Mouse (Mus musculus) heart, adult 2 months (tissue): ENCODE measurements around the gene Kcnip3. TPM values are rescaled to one million over a fixed set of nuclear protein-coding genes. Genes with fewer than 3 reads are reported as not detected.

Experiments
- DNase-seq, 2 experiments: peaks; one replicate each; pipeline ENCODE4 v3.0.0; 2021
- H3K27ac ChIP-seq: fragments of 200-600 bp; 2 replicates; pipeline ENCODE4 v1.8.1; 2022
- H3K27me3 ChIP-seq: fragments of 200-500 bp; 2 replicates; pipeline ENCODE4 v1.6.1; 2012; ENCODE audit warnings: mild to moderate bottlenecking, low read length, inconsistent platforms, mixed read lengths; ENCODE audit not compliant: control insufficient read depth, insufficient read depth
- H3K36me3 ChIP-seq: fragments of 200-500 bp; 2 replicates; pipeline ENCODE4 v1.6.1; 2012; ENCODE audit warnings: low read length, inconsistent platforms; ENCODE audit not compliant: control insufficient read depth, insufficient read depth
- H3K4me1 ChIP-seq: fragments of 200-500 bp; 2 replicates; pipeline ENCODE4 v1.6.1; 2011; ENCODE audit warnings: low read length; ENCODE audit not compliant: control insufficient read depth, insufficient read depth
- H3K4me3 ChIP-seq: fragments of 200-600 bp; 2 replicates; pipeline ENCODE4 v1.8.1; 2022
- H3K79me2 ChIP-seq: fragments of 200-500 bp; replicated peaks from 2 replicates; pipeline ENCODE4 v1.6.1; 2012; ENCODE audit warnings: mild to moderate bottlenecking, inconsistent platforms, low read length, moderate library complexity, mixed read lengths; ENCODE audit not compliant: control insufficient read depth, insufficient read depth
- H3K9ac ChIP-seq: fragments of 200-500 bp; 2 replicates; pipeline ENCODE4 v1.6.1; 2012; ENCODE audit warnings: low read depth, mild to moderate bottlenecking, control low read depth, inconsistent platforms, low read length, mixed read lengths
- CTCF ChIP-seq: fragments of 200-600 bp; IDR thresholded peaks from 2 replicates; pipeline ENCODE4 v1.8.1; 2022; ENCODE audit warnings: antibody characterized with exemption, mild to moderate bottlenecking, moderate library complexity
- EP300 ChIP-seq: fragments of 200-500 bp; IDR thresholded peaks from 2 replicates; pipeline ENCODE4 v1.6.1; 2011; ENCODE audit warnings: low read depth, low read length, control low read depth; ENCODE audit not compliant: insufficient read depth
- POLR2A ChIP-seq: fragments of 200-500 bp; IDR thresholded peaks from 2 replicates; pipeline ENCODE4 v1.6.1; 2011; ENCODE audit warnings: mild to moderate bottlenecking, low read depth, low read length, control low read depth; ENCODE audit not compliant: insufficient read depth
- WGBS: fragments of 180-500 bp; shearing (Covaris S2); methylation state at CpG from one replicate; pipeline ENCODE4 v1.1.7; 2018; 5-methylcytosine and 5-hydroxymethylcytosine counted together
- intact Hi-C: fragments of 180-260 bp; cut with DNase I; formaldehyde crosslinking; loops from one replicate; pipeline ENCODE4 v1.15.1; 2025
- long read RNA-seq: library from polyadenylated mRNA; stranded (forward); transcript quantifications from one replicate; pipeline ENCODE4 v2.0.0, GENCODE M21; 2021
- polyA plus RNA-seq: library from polyadenylated mRNA; depleted of rRNA; stranded (reverse); fragments of >200 nt; gene quantifications from 2 replicates; pipeline ENCODE4 v1.2.3, GENCODE M21; 2012; rRNA removed
- total RNA-seq, 2 experiments: library from RNA; stranded (reverse); gene quantifications; 2 replicates each; pipeline ENCODE4 v1.2.3; 2021

The Kcnip3 gene
- 1 to 10 TPM; 1.1 to 1.3 TPM for total RNA-seq
- 1.2 and 1.3 TPM in 2 replicates for polyA plus RNA-seq
- long read RNA-seq, partial matches to known transcripts: 0 of 4 reads
- long read RNA-seq, other reads (novel, unspliced or antisense): 0 of 4 reads

GRCm38 (mm10) chr2:127522006-127522441 is at the start of gene Kcnip3:
Gene Kcnip3, minus strand, starts transcription at chr2:127522094.
- Histone ChIP-seq H3K79me2 (no peaks in the 10 kb centered on the region), H3K36me3 (no peaks in the 10 kb centered on the region), H3K27ac (no peak within 1 kb of the TSS), H3K4me3 (0 out of 2 replicates have a peak within 1 kb of the TSS, but pooled peaks have one; percentile 7), H3K27me3 (no peaks in the 10 kb centered on the region), H3K9ac (no peak within 1 kb of the TSS), H3K4me1 (peaks cover 3% of the 10 kb centered on the region; the same call in 1 of the 2 replicates)
- 17% methylated on average over 10 of the region's 10 CpGs for WGBS
- intact Hi-C loops: no loop called here
- DNase-seq: no peak
- TF ChIP-seq CTCF: no peak
- TF ChIP-seq POLR2A: no peak
- no peak for TF ChIP-seq EP300

GRCm38 (mm10) chr2:127559070-127559966 is 37.4 kb upstream of the Kcnip3 start:
- Histone ChIP-seq H3K4me1 (no peaks in the 10 kb centered on the region), H3K36me3 (no peaks in the 10 kb centered on the region), H3K9ac (no peak overlapping the region), H3K27me3 (no peaks in the 10 kb centered on the region; the same call in 1 of the 2 replicates), H3K27ac (no peak overlapping the region), H3K4me3 (no peak overlapping the region), H3K79me2 (no peaks in the 10 kb centered on the region)
- WGBS: 12% methylated on average over 18 of the region's 18 CpGs
- peak; percentile 58 to 74 for DNase-seq
- peak; percentile 88 for TF ChIP-seq CTCF
- TF ChIP-seq EP300: peak; percentile 52; the same call in 1 of the 2 replicates
- no peak for TF ChIP-seq POLR2A
- intact Hi-C loops: loop anchor here (1.0 to 2.0 kb wide), 2 partner anchors 52 to 97 kb away; no protein-coding TSS in a partner anchor

GRCm38 (mm10) chr2:127551078-127551477 is 29.2 kb upstream of the Kcnip3 start:
- H3K27ac ChIP-seq: no peak overlapping the region
- no peaks in the 10 kb centered on the region; the same call in 1 of the 2 replicates for H3K27me3 ChIP-seq
- no peaks in the 10 kb centered on the region for H3K79me2 ChIP-seq
- DNase-seq: no peak
- 59% methylated on average over 5 of the region's 5 CpGs for WGBS
- no peak overlapping the region for H3K4me3 ChIP-seq
- peak; percentile 26 for TF ChIP-seq CTCF
- no peak for TF ChIP-seq EP300
- TF ChIP-seq POLR2A: no peak
- no peaks in the 10 kb centered on the region for H3K4me1 ChIP-seq
- intact Hi-C loops: no loop called here
- H3K36me3 ChIP-seq: no peaks in the 10 kb centered on the region
- H3K9ac ChIP-seq: no peak overlapping the region

- Histone ChIP-seq H3K9ac (no peak overlapping the region), H3K4me1 (no peaks in the 10 kb centered on the region), H3K27ac (no peak overlapping the region), H3K79me2 (no peaks in the 10 kb centered on the region), H3K27me3 (no peaks in the 10 kb centered on the region; the same call in 1 of the 2 replicates), H3K36me3 (no peaks in the 10 kb centered on the region), H3K4me3 (no peak overlapping the region)
- intact Hi-C loops: no loop called here
- no peak for DNase-seq
- 46% methylated on average over 1 of the region's 1 CpGs for whole genome bisulfite sequencing
- TF ChIP-seq EP300: no peak
- TF ChIP-seq CTCF: no peak
- no peak for TF ChIP-seq POLR2A
Observed at GRCm38 (mm10) chr2:127550446-127550845, 28.6 kb upstream of the Kcnip3 start.

GRCm38 (mm10) chr2:127549711-127550110 is 27.8 kb upstream of the Kcnip3 start:
- no peak for DNase-seq
- Histone ChIP-seq H3K4me1 (no peaks in the 10 kb centered on the region), H3K79me2 (no peaks in the 10 kb centered on the region), H3K27me3 (no peaks in the 10 kb centered on the region; the same call in 1 of the 2 replicates), H3K36me3 (no peaks in the 10 kb centered on the region), H3K9ac (no peak overlapping the region), H3K27ac (no peak overlapping the region), H3K4me3 (no peak overlapping the region)
- TF ChIP-seq EP300 (no peak), CTCF (no peak), POLR2A (no peak)
- intact Hi-C loops: no loop called here
